12 mouse cellular contexts compared by ENCODE assay signal in the genomic region with DNA sequence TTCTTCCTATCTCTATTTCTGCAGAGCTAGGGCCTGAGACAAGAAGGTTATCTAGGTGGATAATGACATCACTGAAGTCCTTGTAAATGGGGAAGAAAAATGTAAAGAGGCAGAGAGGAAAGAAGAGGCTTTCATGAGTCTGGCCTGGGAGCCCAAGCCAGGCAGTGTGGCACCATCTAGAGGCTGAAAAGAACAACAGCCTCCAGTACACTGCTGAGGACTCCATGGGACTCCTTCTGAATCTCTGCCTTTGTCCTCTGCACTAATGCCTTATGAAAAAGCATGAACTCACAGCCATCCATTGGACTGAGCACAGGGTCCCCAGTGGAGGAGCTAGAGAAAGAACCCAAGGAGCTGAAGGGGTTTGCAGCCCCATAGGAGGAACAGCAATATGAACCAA. TPM values are rescaled to one million over a fixed set of nuclear protein-coding genes. Genes with fewer than 3 reads are reported as not detected.
DNase-seq lines count a peak whose midpoint lies in the region; ATAC-seq and TF ChIP-seq lines count a peak whose summit lies in the region.
"Not testable (repeated sequence)": the region's sequence is repeated elsewhere in the genome, so short reads cannot be mapped to it uniquely, and the experiment has no call there.
"Had no signal": no experiment of that assay in that cellular context is flagged by ENCODE, and none has a peak within 500 bp of the region (broad histone marks: within the 10 kb centered on the region; RNA-seq: fewer than 3 reads in every experiment).

No protein-coding gene starts in this region.

- intact Hi-C loops in gastrocnemius, adult 2 months (cut with DNase I); left cerebral cortex, postnatal 25 days (cut with DNase I): not testable (repeated sequence)

- ATAC-seq in intestine, embryonic 15.5 days: peak; percentile 84

- not testable (repeated sequence) for H3K36me3 ChIP-seq in intestine, embryonic 15.5 days

- TF ChIP-seq CTCF in gastrocnemius, adult 2 months (IDR thresholded peaks at IDR 0.05): peak; percentile 65

- not testable (repeated sequence) for H3K27me3 ChIP-seq in intestine, embryonic 15.5 days (replicated peaks)

- H3K9me3 ChIP-seq in intestine, embryonic 15.5 days: not testable (repeated sequence)

- H3K4me1 ChIP-seq in intestine, embryonic 15.5 days (replicated peaks): not testable (repeated sequence)

- H3K4me3 ChIP-seq in gastrocnemius, adult 2 months; intestine, embryonic 15.5 days (replicated peaks): not testable (repeated sequence)

- H3K9ac ChIP-seq in intestine, embryonic 15.5 days: not testable (repeated sequence)

- peak; percentile 33 for DNase-seq in Muller cell, postnatal 12 days (ENCODE audit: inconsistent ontology term)
- peak; percentile 10 to 16 for DNase-seq in cerebellum, postnatal 10 days
- DNase-seq in gastrocnemius, adult 2 months: peak; percentile 31
- peak; percentile 29 to 52 for DNase-seq in left cerebral cortex, postnatal 25 days (ENCODE audit: low spot score in 2 of 2)
- peak; percentile 46 for DNase-seq in lung, postnatal 36 days
- DNase-seq in retina, embryonic 14.5 days (ENCODE audit: low spot score): peak; percentile 24
- DNase-seq in thymus, postnatal 36 days: peak; percentile 9 to 19

- H3K27ac ChIP-seq in gastrocnemius, adult 2 months; intestine, embryonic 15.5 days: not testable (repeated sequence)

- H3K4me2 ChIP-seq in intestine, embryonic 15.5 days (replicated peaks): not testable (repeated sequence)

RNA-seq across cellular contexts. Expression of a gene that starts 43.5 kb away (rescaled TPM):
- total RNA-seq in gastrocnemius, adult 2 months (2021): not detected
- polyA plus RNA-seq in intestine, embryonic 15.5 days (2015; fragmentation: Nextera tagmentation; extraction: Ambion mirVana): not detected in 2 replicates
- not detected for total RNA-seq in left cerebral cortex, postnatal 25 days (2021)
- total RNA-seq: heart, adult 8-10 months; layer of hippocampus, adult 18-20 months had no signal
- polyA plus RNA-seq: erythroblast, embryonic 14.5 days; macrophage had no signal

RNA-seq across cellular contexts. Expression of a gene that starts 54.1 kb away (rescaled TPM):
- 10 to 100 TPM; 29.0 to 61.7 TPM for total RNA-seq in gastrocnemius, adult 2 months (2021)
- 640 and 689 TPM in 2 replicates for polyA plus RNA-seq in intestine, embryonic 15.5 days (2015; fragmentation: Nextera tagmentation; extraction: Ambion mirVana)
- 10 to 100 TPM; 35.9 to 41.5 TPM for total RNA-seq in left cerebral cortex, postnatal 25 days (2021)
